Mouse (Mus musculus): ENCODE results near the gene Dnajb12.
"Not testable (repeated sequence)": the region's sequence is repeated elsewhere in the genome, so short reads cannot be mapped to it uniquely, and the experiment has no call there.

Dnajb12 gene

GRCm38 (mm10) chr10:59870038-59870437 is 9.3 kb upstream of the Dnajb12 start:
- no peak for DNase-seq (ENCODE audit: low read depth)

DNA sequence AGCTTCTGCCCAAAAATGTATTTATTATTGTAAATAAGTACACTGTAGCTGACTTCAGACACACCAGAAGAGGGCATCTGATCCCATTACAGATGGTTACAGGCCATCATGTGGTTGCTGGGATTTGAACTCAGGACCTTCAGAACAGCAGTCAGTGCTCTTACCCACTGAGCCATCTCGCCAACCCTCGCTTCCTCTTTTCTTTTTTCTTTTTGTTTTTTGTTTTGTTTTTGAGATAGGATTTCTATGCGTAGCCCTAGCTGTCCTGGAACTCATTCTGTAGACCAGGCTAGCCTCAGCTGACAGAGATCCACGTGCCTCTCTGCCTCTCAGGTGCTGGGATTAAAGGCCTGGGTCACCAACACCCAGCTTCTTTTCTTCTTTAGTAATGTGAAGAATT is 6.7 kb upstream of the Dnajb12 start:
- DNase-seq (ENCODE audit: low read depth) = not testable (repeated sequence)

DNA sequence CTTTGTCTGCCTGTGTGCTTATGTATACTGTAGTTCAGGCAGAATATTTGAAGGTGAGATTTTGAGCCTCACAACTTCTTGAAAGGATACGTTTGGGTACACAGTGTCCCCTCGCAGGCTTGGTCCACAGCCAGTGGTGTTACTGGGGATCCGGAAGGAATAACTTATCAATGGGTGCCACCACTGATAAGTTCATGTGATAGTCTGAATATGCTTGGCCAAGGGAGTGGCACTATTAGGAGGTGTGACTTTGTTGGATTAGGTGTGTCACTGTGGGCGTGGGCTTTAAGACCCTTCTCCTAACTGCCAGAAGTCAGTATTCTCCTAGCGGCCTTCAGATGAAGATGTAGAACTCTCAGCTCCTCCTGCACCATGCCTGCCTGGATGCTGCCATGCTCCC is 6.2 kb upstream of the Dnajb12 start:
- no peak for DNase-seq (ENCODE audit: low read depth)

DNA sequence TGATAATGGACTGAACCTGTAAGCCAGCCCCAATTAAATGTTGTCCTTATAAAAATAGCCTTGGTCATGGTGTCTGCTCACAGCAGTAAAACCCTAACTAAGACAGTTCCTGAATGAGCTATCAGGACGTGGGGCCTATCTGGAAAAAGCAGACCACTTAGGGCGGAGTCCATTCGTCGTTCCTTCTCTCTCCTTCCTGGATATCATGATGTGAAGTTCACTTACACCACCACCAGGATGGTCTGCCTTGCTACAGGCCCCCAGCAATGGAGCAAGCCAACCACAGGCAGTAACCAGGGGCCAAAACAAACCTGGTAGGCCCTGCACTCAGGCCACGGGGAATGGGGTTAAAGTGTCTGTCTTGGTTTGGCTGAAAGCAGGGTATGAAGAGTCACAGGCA is 5.7 kb upstream of the Dnajb12 start:
- no peak for DNase-seq (ENCODE audit: low read depth)

- no peak for DNase-seq (ENCODE audit: low read depth)
These were observed 4.0 kb upstream of the Dnajb12 start for GRCm38 (mm10) chr10:59875396-59875795.

- DNase-seq (ENCODE audit: low read depth) = not testable (repeated sequence)
These were observed 2.7 kb upstream of the Dnajb12 start for GRCm38 (mm10) chr10:59876698-59877097.

DNA sequence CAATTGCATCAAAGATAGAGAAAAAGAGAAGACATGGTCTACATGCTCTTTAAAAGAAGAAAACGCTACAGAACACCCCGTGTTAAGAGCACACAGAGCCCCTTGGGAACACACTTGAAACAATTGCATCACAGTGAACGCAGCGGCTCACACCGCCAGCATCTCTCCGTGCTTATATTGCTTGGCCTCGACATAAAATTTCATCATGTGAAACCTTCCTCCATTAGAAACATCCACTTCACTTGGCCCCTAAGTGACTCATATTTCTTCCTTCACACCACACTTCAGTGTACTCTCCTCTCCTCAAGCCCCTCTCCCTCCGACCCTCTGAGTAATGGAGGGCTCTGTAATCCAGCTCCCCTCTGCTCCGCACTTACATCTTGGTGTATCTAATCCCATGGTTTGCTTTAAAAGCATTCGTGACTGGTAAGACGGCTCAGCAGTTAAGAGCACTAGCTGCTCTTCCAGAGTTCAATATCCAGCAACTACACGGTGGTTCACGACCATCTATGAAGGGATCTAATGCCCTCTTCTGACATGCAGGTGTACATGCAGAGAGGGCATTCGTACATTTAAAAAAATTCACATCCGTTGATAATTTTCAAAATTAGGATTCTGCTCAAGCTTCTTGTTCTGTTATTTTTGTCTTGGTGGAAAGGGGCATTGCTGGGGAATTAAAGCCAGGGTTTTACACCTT is 1.8 kb upstream of the Dnajb12 start:
- DNase-seq (ENCODE audit: low read depth) = peak; percentile 61

DNA sequence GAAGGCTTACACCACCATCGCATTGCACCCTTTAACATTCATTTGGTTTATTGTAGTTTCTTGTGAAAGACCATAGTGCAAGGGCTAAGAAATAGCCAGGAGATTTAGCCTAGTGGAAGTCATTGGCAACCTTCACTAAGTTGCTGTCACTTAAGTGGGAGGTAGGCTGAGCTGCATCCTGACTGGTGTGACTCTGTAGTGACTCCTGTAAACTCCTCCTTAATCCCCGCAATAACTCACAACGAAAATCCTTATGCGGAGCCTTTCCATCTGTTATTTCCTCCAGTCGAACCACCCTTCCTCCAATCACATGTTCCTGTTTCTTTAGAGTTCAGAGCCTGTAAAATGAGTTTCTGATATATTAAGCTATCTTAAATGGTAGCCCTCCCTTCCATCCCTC is 533 bp upstream of the Dnajb12 start:
- peak; percentile 77 for DNase-seq (ENCODE audit: low read depth)

DNA sequence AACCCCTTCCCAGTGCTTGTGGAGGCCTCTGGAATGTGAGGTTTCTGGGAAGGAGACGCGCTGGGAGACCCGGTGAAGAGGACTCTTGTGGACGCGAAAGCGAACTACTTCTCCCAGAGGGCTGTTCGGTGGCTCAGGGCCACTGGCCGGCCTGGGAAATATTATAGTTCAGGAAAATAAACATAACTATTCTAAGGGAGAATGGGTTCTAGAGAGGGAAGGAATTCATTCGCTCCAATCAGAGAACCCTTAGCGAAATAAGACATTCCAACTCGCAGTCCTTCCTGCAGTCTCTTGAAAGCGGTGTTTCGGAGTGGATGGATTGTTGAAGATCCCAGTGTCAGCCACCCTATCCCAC is 652 bp downstream of the Dnajb12 start:
- DNase-seq (ENCODE audit: low read depth) = peak; percentile 75

DNA sequence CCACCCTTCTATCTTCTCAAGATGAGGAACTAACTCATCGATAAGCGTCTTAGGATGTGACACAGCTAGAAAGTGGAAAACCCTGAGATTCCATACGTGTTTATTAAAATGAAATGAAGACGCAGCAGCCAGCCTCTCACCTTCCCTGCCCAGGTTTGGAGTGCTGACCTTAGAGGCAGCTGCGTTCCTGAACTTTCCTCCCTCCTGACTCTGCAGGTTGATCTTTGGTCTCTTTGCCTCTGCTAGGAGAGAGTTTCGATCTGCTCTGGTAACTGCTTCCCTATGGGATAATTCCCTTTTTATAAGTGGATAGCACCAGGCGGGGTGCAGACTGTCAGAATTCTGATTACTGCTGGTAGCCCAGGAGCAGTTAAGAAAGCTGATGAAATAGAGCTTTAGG is 1.5 kb downstream of the Dnajb12 start:
- no peak for DNase-seq (ENCODE audit: low read depth)

DNA sequence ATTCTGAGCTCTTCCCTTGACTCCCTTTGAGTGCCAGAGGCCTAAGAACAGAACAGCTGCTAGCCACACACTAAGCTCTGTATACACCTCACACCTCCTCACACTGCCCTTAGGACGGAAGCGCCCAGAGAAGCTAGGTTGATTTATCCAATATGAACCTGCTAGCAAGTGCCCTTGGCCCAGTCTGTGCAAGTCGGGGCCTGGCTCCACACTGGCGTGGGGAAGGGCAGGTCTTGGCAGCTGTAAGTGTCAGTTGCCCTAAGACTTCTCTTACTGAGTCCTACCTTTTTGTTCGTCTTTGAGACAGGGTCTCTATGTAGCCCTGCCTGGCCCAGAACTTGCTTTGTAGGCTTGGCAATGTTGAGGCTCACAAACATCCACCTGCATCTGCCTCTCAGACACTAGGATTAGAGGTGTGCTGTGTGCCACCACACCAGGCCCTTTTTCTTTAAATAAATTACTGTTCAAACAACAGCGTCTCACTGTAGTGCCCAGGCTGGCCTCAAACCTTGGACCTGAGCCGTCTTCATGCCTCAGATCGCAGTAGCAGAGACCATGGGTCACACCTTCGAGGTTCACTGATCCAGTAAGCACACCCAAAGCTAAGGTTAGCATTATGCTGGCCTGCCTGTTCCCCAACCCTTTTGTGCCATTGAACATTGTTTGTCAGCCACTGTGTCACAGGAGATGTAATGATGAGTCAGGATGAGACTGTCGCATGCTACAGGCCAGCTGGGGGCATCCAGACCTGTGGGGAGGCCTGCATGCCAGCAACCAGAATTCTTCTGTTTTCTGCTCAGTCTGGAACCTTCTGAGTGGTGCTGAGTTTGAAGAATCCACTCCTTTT is 5.2 kb downstream of the Dnajb12 start:
- DNase-seq (ENCODE audit: low read depth) = no peak

- no peak for DNase-seq (ENCODE audit: low read depth)
These were observed 6.1 kb downstream of the Dnajb12 start for GRCm38 (mm10) chr10:59885174-59886080.

DNA sequence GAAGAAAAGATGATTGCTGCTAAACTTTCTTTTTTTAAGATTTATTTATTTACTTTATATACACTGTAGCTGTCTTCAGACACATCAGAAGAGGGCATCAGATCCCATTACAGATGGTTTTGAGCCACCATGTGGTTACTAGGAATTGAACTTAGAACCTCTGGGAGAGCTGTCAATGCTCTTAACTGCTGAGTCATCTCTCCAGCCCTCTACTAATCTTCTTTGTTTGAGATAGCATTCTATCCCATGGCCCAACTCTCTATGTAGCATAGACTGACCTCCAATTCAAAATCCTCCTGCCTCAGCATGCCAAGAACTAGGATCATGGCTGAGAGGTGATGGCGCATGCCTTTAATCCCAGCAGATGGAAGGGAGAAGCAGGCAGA is 6.7 kb downstream of the Dnajb12 start:
- DNase-seq (ENCODE audit: low read depth) = no peak

- no peak for DNase-seq (ENCODE audit: low read depth)
These were observed 8.1 kb downstream of the Dnajb12 start for GRCm38 (mm10) chr10:59887432-59887831.

GRCm38 (mm10) chr10:59889339-59889738 is 10.0 kb downstream of the Dnajb12 start:
- DNase-seq (ENCODE audit: low read depth) = no peak

DNA sequence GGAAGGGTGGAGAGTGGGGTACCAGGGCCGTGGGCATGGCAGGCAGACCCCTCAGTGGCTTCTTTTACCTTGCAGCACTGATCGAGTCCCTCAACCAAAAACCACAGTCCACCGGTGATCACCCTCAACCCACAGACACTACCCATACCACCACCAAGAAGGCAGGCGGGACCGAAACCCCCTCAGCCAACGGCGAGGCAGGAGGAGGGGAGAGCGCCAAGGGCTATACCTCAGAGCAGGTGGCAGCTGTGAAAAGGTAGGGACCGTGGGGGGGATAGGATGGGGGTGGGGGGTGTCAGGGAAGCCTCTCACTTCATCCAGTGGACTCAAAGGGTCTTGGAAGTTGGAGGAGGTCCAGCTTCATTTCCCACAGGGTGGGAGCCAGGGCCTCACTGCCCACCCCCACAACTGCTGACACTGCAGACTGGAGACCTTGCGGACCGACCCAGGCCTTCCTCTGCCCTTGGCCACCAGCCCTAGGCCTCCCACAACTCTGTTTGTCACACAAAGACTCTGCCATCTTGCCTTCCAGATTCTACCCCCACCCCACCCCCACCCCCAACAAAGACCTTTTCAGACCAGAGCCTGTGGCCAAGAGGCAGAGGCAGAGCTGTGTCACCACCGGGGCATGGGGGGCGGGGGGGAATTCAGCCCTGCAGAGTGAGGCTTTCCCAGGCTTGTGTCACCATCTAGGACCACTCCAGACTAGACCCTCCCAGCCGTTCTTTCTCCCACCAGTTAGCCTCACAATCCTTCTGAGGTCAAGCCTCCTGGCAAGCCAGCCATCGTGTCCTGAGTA is 10.8 kb downstream of the Dnajb12 start:
- DNase-seq (ENCODE audit: low read depth) = no peak

- DNase-seq (ENCODE audit: low read depth) = peak; percentile 79
These were observed 13.6 kb downstream of the Dnajb12 start for GRCm38 (mm10) chr10:59892977-59893376.

- DNase-seq (ENCODE audit: low read depth) = peak; percentile 88
These were observed 15.2 kb downstream of the Dnajb12 start for GRCm38 (mm10) chr10:59894251-59895160.

DNA sequence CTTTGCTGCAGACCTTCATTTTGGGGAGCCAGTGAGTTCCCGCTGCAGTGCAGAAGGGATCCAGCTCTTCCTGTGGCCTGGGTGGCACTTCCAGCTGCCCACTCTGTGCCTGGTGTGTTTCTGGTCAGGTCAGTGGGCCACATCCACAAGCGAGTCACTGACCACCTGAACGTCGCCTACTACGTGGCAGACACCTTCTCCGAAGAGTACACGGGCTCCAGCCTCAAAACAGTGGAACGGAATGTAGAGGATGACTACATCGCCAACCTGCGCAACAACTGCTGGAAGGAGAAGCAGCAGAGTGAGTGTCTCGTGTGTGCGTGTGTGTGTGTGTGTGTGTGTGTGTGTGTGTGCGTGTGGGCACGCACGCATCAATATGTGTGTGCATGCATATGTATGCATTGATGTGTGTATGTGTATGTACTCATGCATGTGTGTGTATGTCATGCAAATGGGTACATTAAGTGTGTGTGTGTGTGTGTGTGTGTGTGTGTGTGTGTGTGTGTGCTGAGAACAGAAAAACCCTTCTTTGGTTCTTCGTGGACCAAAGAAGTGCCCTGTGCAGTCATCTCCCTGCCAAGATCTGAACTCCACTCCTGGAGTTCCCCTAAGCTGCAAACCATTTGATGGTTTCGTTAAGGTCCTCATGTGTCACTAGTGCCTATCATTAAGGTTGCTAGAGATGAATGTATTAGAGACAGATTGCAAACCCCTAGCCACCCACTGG is 16.3 kb downstream of the Dnajb12 start:
- no peak for DNase-seq (ENCODE audit: low read depth)

DNA sequence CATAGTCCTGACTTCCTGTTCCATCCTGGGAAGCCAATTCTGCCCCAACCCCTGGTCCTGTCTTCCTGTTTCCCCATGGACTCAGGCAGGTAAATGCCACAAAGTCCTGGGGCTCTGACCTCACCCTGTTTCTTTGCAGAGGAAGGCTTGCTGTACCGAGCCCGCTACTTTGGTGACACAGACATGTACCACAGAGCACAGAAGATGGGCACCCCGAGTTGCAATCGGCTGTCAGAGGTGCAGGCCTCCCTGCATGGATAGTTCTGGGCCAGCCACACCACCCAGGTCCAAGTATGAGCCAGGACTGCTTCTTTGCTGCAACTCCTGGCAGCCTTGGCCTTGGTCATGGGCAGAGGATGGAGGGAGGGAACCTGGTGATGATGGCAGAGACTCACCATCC is 16.9 kb downstream of the Dnajb12 start:
- no peak for DNase-seq (ENCODE audit: low read depth)
